Mouse (Mus musculus): ENCODE data around the gene Frmd5. TPM values are rescaled to one million over a fixed set of nuclear protein-coding genes. Genes with fewer than 3 reads are reported as not detected.

Gene Frmd5
- polyA plus RNA-seq, 1 experiment from 2014 or later, result 3.8 TPM

DNA sequence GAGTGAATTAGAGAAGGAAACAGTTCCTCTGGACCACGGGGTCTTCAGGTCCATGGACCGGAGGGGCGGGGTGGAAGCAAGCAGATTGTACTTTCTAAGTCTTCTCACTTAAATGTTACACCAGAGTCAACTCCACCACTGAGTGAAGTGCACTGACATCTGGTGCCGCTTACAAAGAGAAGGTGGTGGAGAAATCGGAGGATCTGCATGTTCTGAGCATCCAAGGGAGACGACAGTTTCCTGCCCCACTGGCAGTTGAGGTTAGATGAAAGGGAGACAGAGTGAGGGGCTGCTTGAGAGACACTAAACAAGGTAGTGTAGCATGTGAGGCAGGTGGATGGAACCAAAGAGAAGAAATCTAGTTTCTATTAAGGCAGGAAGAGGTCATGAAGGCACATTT is 137.0 kb downstream of the Frmd5 start:
- no peak overlapping the region for H3K27ac ChIP-seq (ENCODE audit: low read length)
- H3K4me3 ChIP-seq (replicated peaks; ENCODE audit: low read length), result no peak overlapping the region
- H3K9me3 ChIP-seq (replicated peaks; ENCODE audit: control insufficient read depth, low read length), result no peaks in the 10 kb centered on the region
- H3K36me3 ChIP-seq (ENCODE audit: control insufficient read depth, insufficient read depth, low read length), result no peaks in the 10 kb centered on the region
- ATAC-seq (ENCODE audit: insufficient read depth, low FRiP score), result no peak
- no peaks in the 10 kb centered on the region for H3K4me1 ChIP-seq (ENCODE audit: control insufficient read depth, insufficient read depth, low read length)
- 83% methylated on average over 6 of the region's 6 CpGs for WGBS
- H3K4me2 ChIP-seq (ENCODE audit: low read depth, low read length), result no peak overlapping the region
- no peaks in the 10 kb centered on the region for H3K27me3 ChIP-seq (ENCODE audit: control insufficient read depth, insufficient read depth, low read length)
- H3K9ac ChIP-seq (ENCODE audit: low read length), result no peak overlapping the region

DNA sequence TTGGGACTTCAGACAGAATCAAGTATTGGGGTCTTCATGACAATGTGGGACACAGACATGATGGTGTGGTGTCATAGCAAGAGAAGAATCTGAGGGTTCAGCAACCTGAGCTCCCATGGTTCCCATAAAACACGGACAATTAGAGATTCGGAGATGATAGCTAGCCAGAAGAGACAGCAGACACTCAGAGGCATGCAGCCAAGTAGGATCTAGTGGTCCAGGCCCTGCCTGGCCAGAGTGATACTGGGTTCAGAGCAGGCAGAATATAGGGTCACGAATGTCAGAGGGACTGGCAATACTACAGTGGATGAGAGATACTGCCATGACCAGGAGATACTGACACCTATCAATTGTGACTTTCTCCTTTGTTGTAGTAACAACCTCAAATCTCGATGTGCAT is 138.6 kb downstream of the Frmd5 start:
- no peak for ATAC-seq (ENCODE audit: insufficient read depth, low FRiP score)
- no peaks in the 10 kb centered on the region for H3K4me1 ChIP-seq (ENCODE audit: control insufficient read depth, insufficient read depth, low read length)
- H3K27me3 ChIP-seq (ENCODE audit: control insufficient read depth, insufficient read depth, low read length), result no peaks in the 10 kb centered on the region
- WGBS, result 87% methylated on average over 4 of the region's 4 CpGs
- no peak overlapping the region for H3K4me2 ChIP-seq (ENCODE audit: low read depth, low read length)
- no peaks in the 10 kb centered on the region for H3K36me3 ChIP-seq (ENCODE audit: control insufficient read depth, insufficient read depth, low read length)
- no peaks in the 10 kb centered on the region for H3K9me3 ChIP-seq (replicated peaks; ENCODE audit: control insufficient read depth, low read length)
- no peak overlapping the region for H3K9ac ChIP-seq (ENCODE audit: low read length)
- no peak overlapping the region for H3K4me3 ChIP-seq (replicated peaks; ENCODE audit: low read length)
- no peak overlapping the region for H3K27ac ChIP-seq (ENCODE audit: low read length)

DNA sequence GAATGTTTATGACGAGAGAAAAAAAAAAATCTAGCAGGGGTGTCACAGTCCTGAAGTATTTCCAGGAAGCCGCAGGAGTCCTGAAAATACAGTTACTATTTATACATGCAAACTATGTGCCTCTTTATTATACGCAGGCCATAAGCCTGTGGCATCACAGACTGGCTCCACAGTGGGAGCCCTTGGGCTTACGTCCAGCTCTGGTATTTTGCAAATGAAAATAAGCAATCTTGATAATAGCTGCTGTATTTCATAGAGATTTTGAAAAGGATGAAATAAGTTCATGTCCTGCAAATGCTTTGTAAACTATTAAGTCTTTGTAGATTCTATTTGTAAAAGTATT is 145.8 kb downstream of the Frmd5 start:
- Histone ChIP-seq H3K4me1 (ENCODE audit: control insufficient read depth, insufficient read depth, low read length) (0 out of 2 replicates have a peak, but pooled peaks cover 5% of the 10 kb centered on the region), H3K4me3 (replicated peaks; ENCODE audit: low read length) (no peak overlapping the region), H3K27ac (ENCODE audit: low read length) (no peak overlapping the region), H3K9me3 (replicated peaks; ENCODE audit: control insufficient read depth, low read length) (no peaks in the 10 kb centered on the region), H3K36me3 (ENCODE audit: control insufficient read depth, insufficient read depth, low read length) (no peaks in the 10 kb centered on the region), H3K9ac (ENCODE audit: low read length) (no peak overlapping the region), H3K27me3 (ENCODE audit: control insufficient read depth, insufficient read depth, low read length) (no peaks in the 10 kb centered on the region), H3K4me2 (ENCODE audit: low read depth, low read length) (no peak overlapping the region)
- WGBS, result 73% methylated on average over 4 of the region's 4 CpGs
- no peak for ATAC-seq (ENCODE audit: insufficient read depth, low FRiP score)

DNA sequence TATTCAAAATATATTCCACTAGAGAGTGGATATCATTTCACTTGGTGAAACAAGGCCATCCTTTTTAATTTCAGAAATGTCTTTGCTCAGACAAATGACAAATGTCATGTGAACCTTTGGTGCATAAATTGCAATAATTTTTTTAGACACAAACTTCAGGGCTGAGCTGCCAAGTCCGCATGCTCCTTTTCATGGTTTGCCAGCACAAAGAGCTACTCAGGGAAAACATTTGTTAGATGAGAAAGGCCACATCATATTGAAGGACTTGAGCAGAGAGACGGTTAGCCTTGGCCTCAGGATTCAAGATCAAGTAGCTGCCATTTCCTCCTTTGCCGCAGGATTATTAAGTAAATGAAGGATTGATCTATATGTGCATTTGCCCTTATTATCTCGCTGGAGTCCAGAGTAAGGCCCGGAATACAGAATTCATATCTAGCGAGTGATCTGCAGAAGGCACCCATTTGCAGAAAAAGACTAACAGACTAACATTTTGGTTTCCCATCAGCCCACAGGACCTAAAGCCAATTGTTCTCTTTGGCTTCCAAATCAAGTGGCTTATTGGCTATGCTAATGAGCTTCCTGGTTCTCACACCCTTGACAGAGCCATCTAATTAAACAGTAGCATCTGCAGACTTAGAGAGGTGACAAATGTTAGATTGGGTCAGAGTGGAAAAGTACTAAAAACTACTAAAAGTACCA is 146.3 kb downstream of the Frmd5 start:
- Histone ChIP-seq H3K4me3 (replicated peaks; ENCODE audit: low read length) (no peak overlapping the region), H3K4me1 (ENCODE audit: control insufficient read depth, insufficient read depth, low read length) (0 out of 2 replicates have a peak, but pooled peaks cover 5% of the 10 kb centered on the region), H3K27ac (ENCODE audit: low read length) (no peak overlapping the region), H3K4me2 (ENCODE audit: low read depth, low read length) (no peak overlapping the region), H3K9ac (ENCODE audit: low read length) (no peak overlapping the region), H3K9me3 (replicated peaks; ENCODE audit: control insufficient read depth, low read length) (no peaks in the 10 kb centered on the region), H3K36me3 (ENCODE audit: control insufficient read depth, insufficient read depth, low read length) (no peaks in the 10 kb centered on the region), H3K27me3 (ENCODE audit: control insufficient read depth, insufficient read depth, low read length) (no peaks in the 10 kb centered on the region)
- 69% methylated on average over 6 of the region's 6 CpGs for WGBS
- ATAC-seq (ENCODE audit: insufficient read depth, low FRiP score), result no peak

DNA sequence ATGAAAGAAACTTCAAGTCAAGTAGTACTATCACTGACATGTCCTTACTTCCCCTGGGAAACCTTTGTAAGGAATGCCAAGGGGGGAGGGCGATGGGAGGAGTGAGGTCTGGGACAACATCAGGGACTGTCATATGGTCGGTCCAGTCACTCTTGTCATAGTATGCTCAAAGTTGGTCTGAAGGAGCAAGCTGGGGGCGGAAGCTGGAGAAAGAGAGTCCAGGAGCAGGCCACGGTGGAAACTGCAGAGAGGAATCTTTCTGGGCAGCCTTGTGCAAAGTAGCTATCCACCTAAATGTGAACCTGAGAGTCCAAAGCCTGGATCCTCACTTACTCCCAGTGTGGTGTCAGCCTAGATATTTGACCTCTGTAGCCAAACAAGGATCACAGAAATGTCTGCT is 147.5 kb downstream of the Frmd5 start:
- Histone ChIP-seq H3K9ac (ENCODE audit: low read length) (no peak overlapping the region), H3K27ac (ENCODE audit: low read length) (no peak overlapping the region), H3K9me3 (replicated peaks; ENCODE audit: control insufficient read depth, low read length) (no peaks in the 10 kb centered on the region), H3K4me3 (replicated peaks; ENCODE audit: low read length) (no peak overlapping the region), H3K4me1 (ENCODE audit: control insufficient read depth, insufficient read depth, low read length) (0 out of 2 replicates have a peak, but pooled peaks cover 5% of the 10 kb centered on the region), H3K4me2 (ENCODE audit: low read depth, low read length) (no peak overlapping the region), H3K27me3 (ENCODE audit: control insufficient read depth, insufficient read depth, low read length) (no peaks in the 10 kb centered on the region), H3K36me3 (ENCODE audit: control insufficient read depth, insufficient read depth, low read length) (no peaks in the 10 kb centered on the region)
- ATAC-seq (ENCODE audit: insufficient read depth, low FRiP score), result no peak
- WGBS, result 78% methylated on average over 4 of the region's 4 CpGs

DNA sequence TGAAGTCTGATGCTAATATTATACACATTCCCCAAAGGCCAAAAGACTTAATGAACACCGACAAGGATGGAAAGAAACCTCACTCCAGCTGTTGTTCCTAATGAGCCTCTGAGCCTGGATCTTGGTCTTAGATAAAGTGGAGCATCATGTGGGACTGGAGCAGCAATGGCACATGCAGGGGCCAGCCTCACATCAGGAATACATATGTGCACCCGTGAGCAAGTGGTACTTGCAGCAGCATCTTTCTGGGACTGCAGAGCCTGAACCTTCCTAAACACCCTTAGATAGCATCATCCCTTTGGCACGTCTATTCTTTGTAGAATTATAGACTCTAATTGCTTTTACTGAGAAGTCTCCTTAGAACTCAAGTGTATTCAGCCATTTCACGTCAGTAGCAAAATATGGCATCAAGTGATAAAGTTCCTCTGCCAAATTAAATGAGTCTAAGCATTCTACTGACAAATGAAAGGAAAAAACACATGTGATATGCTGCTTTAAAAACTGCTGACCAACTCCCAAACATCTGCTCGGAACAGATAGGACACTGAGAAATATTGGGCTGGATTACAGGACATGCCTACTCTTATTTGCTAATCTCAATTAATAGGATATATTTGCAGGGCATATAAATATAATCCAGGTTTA is 148.6 kb downstream of the Frmd5 start:
- H3K27ac ChIP-seq (ENCODE audit: low read length), result no peak overlapping the region
- no peaks in the 10 kb centered on the region for H3K9me3 ChIP-seq (replicated peaks; ENCODE audit: control insufficient read depth, low read length)
- H3K4me2 ChIP-seq (ENCODE audit: low read depth, low read length), result no peak overlapping the region
- H3K4me3 ChIP-seq (replicated peaks; ENCODE audit: low read length), result no peak overlapping the region
- H3K9ac ChIP-seq (ENCODE audit: low read length), result no peak overlapping the region
- no peaks in the 10 kb centered on the region for H3K36me3 ChIP-seq (ENCODE audit: control insufficient read depth, insufficient read depth, low read length)
- ATAC-seq (ENCODE audit: insufficient read depth, low FRiP score), result no peak
- WGBS, result 75% methylated on average over 5 of the region's 5 CpGs
- H3K4me1 ChIP-seq (ENCODE audit: control insufficient read depth, insufficient read depth, low read length), result 0 out of 2 replicates have a peak, but pooled peaks cover 5% of the 10 kb centered on the region
- no peaks in the 10 kb centered on the region for H3K27me3 ChIP-seq (ENCODE audit: control insufficient read depth, insufficient read depth, low read length)

DNA sequence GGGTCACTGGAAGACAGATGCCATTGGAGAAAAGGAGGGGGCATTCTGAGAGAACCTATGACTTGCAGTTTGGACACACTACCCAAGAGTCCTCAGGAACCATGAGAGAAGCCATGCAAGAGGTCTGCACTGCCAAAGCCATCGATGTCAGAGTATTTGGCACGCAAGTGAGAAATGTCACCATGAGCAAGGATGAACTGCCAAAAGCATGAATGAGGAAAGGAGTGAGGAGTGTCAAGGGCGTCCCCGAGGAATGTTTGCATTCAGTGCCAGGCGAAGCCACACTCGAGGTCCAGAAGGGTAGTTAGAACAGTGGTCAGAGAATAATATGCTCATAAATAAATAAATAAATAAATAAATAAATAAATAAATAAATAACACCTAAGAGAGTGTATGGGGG is 150.9 kb downstream of the Frmd5 start:
- Histone ChIP-seq H3K4me1 (ENCODE audit: control insufficient read depth, insufficient read depth, low read length) (no peaks in the 10 kb centered on the region), H3K4me2 (ENCODE audit: low read depth, low read length) (no peak overlapping the region), H3K9ac (ENCODE audit: low read length) (no peak overlapping the region), H3K4me3 (replicated peaks; ENCODE audit: low read length) (no peak overlapping the region), H3K27ac (ENCODE audit: low read length) (no peak overlapping the region), H3K9me3 (replicated peaks; ENCODE audit: control insufficient read depth, low read length) (no peaks in the 10 kb centered on the region), H3K36me3 (ENCODE audit: control insufficient read depth, insufficient read depth, low read length) (no peaks in the 10 kb centered on the region), H3K27me3 (ENCODE audit: control insufficient read depth, insufficient read depth, low read length) (no peaks in the 10 kb centered on the region)
- WGBS, result 94% methylated on average over 6 of the region's 6 CpGs
- no peak for ATAC-seq (ENCODE audit: insufficient read depth, low FRiP score)

DNA sequence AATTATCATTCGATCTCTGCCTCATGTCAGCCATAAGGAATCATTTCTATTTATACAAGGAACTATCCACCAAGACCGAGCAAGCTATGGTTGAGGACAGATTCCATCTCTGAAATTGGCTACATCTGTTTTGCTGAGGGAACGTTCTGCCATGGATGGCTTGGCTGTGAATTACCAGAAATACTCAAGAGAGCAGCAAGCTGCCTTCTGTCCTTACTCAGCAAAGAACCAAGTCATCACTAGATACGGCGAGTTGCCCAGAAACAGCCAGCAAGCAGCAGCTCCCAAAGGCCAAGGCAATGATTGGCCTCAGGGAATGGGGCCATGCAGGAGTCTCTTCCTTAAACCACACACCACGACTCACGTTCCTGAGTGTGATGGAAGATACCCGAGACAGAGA is 151.8 kb downstream of the Frmd5 start:
- H3K4me1 ChIP-seq (ENCODE audit: control insufficient read depth, insufficient read depth, low read length), result no peaks in the 10 kb centered on the region
- H3K4me2 ChIP-seq (ENCODE audit: low read depth, low read length), result no peak overlapping the region
- no peaks in the 10 kb centered on the region for H3K27me3 ChIP-seq (ENCODE audit: control insufficient read depth, insufficient read depth, low read length)
- no peak overlapping the region for H3K27ac ChIP-seq (ENCODE audit: low read length)
- 76% methylated on average over 8 of the region's 8 CpGs for WGBS
- no peak overlapping the region for H3K4me3 ChIP-seq (replicated peaks; ENCODE audit: low read length)
- H3K9me3 ChIP-seq (replicated peaks; ENCODE audit: control insufficient read depth, low read length), result no peaks in the 10 kb centered on the region
- H3K36me3 ChIP-seq (ENCODE audit: control insufficient read depth, insufficient read depth, low read length), result no peaks in the 10 kb centered on the region
- H3K9ac ChIP-seq (ENCODE audit: low read length), result no peak overlapping the region
- no peak for ATAC-seq (ENCODE audit: insufficient read depth, low FRiP score)

DNA sequence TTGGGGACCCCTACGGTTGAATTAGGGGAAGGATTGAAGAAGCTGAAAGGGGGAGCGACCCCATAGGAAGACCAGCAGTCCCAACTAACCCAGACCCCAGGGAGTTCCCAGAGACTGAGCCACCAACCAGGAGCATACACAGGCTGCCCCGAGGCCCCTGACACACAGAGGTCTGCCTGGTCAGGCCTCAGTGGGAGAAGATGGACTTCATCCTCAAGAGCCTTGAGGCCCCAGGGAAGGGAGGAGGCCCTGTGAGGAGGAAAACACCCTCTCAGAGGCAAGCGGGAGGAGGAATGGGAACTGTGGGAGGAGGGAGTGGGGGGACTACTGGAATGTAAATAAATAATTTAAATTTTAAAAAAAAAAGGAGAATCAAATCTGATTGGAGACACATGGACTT is 160.4 kb downstream of the Frmd5 start:
- Histone ChIP-seq H3K27me3 (ENCODE audit: control insufficient read depth, insufficient read depth, low read length) (no peaks in the 10 kb centered on the region), H3K4me3 (replicated peaks; ENCODE audit: low read length) (no peak overlapping the region), H3K27ac (ENCODE audit: low read length) (no peak overlapping the region), H3K4me2 (ENCODE audit: low read depth, low read length) (no peak overlapping the region), H3K9me3 (replicated peaks; ENCODE audit: control insufficient read depth, low read length) (no peaks in the 10 kb centered on the region), H3K36me3 (ENCODE audit: control insufficient read depth, insufficient read depth, low read length) (no peaks in the 10 kb centered on the region), H3K9ac (ENCODE audit: low read length) (no peak overlapping the region), H3K4me1 (ENCODE audit: control insufficient read depth, insufficient read depth, low read length) (0 out of 2 replicates have a peak, but pooled peaks cover under 1% of the 10 kb centered on the region)
- ATAC-seq (ENCODE audit: insufficient read depth, low FRiP score), result no peak
- WGBS, result 62% methylated on average over 4 of the region's 4 CpGs

Data from stomach, embryonic 16.5 days (tissue).